Mouse (Mus musculus) heart, embryonic 16.5 days (tissue): ENCODE measurements around the gene Izumo2. TPM values are rescaled to one million over a fixed set of nuclear protein-coding genes. Genes with fewer than 3 reads are reported as not detected.

ENCODE experiments used
- ATAC-seq: fragments of 200-750 bp; cut with Nextera tagmentation; replicated peaks from 2 replicates; pipeline ENCODE4 v1.8.0; 2017; ENCODE audit warnings: moderate number of reproducible peaks; ENCODE audit not compliant: insufficient read depth, low FRiP score; ENCODE audit errors: extremely low read depth
- H3K27ac ChIP-seq: fragments of 300-500 bp; sonication (generic); 2 replicates; pipeline ENCODE4 v1.5.1; 2014; ENCODE audit warnings: mild to moderate bottlenecking, low read length, control low read depth, moderate library complexity
- H3K27me3 ChIP-seq: fragments of 300-500 bp; sonication (generic); 2 replicates; pipeline ENCODE4 v1.6.1; 2014; ENCODE audit warnings: low read length, mixed read lengths; ENCODE audit not compliant: control insufficient read depth, insufficient read depth
- H3K36me3 ChIP-seq: fragments of 300-500 bp; sonication (generic); 2 replicates; pipeline ENCODE4 v1.6.1; 2014; ENCODE audit not compliant: control insufficient read depth, insufficient read depth
- H3K4me1 ChIP-seq: fragments of 300-500 bp; sonication (generic); 2 replicates; pipeline ENCODE4 v1.6.1; 2014; ENCODE audit warnings: low read length, mixed read lengths; ENCODE audit not compliant: control insufficient read depth, insufficient read depth
- H3K4me2 ChIP-seq: fragments of 300-500 bp; sonication (generic); 2 replicates; pipeline ENCODE4 v1.6.1; 2014; ENCODE audit warnings: low read depth, mild to moderate bottlenecking, control low read depth, low read length
- H3K4me3 ChIP-seq: fragments of 300-500 bp; sonication (generic); 2 replicates; pipeline ENCODE4 v1.5.1; 2014; ENCODE audit warnings: mild to moderate bottlenecking, control low read depth, low read length
- H3K9ac ChIP-seq: fragments of 300-500 bp; sonication (generic); 2 replicates; pipeline ENCODE4 v1.6.1; 2014; ENCODE audit warnings: low read length, control low read depth
- H3K9me3 ChIP-seq: fragments of 300-500 bp; sonication (generic); replicated peaks from 2 replicates; pipeline ENCODE4 v1.6.1; 2016; ENCODE audit warnings: low read length; ENCODE audit not compliant: control insufficient read depth
- WGBS: fragments of 180-500 bp; shearing (Covaris S2); extraction: QIAGEN DNeasy Blood & Tissue Kit; methylation state at CpG from one replicate; pipeline ENCODE4 v1.1.7; 2014; 5-methylcytosine and 5-hydroxymethylcytosine counted together
- polyA plus RNA-seq: library from polyadenylated mRNA; unstranded; fragments of >200 nt; fragmentation: Nextera tagmentation; extraction: Ambion mirVana; gene quantifications from 2 replicates; pipeline ENCODE4 v1.2.1, GENCODE M21; 2015

Izumo2 gene
- polyA plus RNA-seq, 1 experiment from 2014 or later = not detected

- 88% methylated on average over 7 of the region's 7 CpGs for WGBS
- Histone ChIP-seq H3K36me3 (no peaks in the 10 kb centered on the region), H3K9me3 (no peaks in the 10 kb centered on the region), H3K4me3 (no peak overlapping the region), H3K4me1 (peaks cover 10% of the 10 kb centered on the region), H3K4me2 (no peak overlapping the region), H3K9ac (no peak overlapping the region), H3K27me3 (no peaks in the 10 kb centered on the region), H3K27ac (no peak overlapping the region)
- ATAC-seq = no peak
These were observed 19.2 kb upstream of the Izumo2 start for GRCm38 (mm10) chr7:44689331-44689730.

- Histone ChIP-seq H3K4me1 (peaks cover 11% of the 10 kb centered on the region), H3K27ac (no peak overlapping the region), H3K27me3 (no peaks in the 10 kb centered on the region), H3K9ac (no peak overlapping the region), H3K4me2 (no peak overlapping the region), H3K4me3 (no peak overlapping the region), H3K36me3 (no peaks in the 10 kb centered on the region), H3K9me3 (no peaks in the 10 kb centered on the region)
- ATAC-seq = no peak
- WGBS = 55% methylated on average over 10 of the region's 10 CpGs
These were observed 14.9 kb upstream of the Izumo2 start for GRCm38 (mm10) chr7:44693427-44694175.

GRCm38 (mm10) chr7:44695223-44695622 is 13.3 kb upstream of the Izumo2 start:
- no peak overlapping the region for H3K9ac ChIP-seq
- WGBS = 81% methylated on average over 4 of the region's 4 CpGs

GRCm38 (mm10) chr7:44697191-44697710 is 11.3 kb upstream of the Izumo2 start:
- WGBS = 6% methylated on average over 20 of the region's 20 CpGs
- Histone ChIP-seq H3K9me3 (no peaks in the 10 kb centered on the region), H3K27me3 (no peaks in the 10 kb centered on the region)

More at GRCm38 (mm10) chr7:44695223-44695622, 13.3 kb upstream of the Izumo2 start:
- Histone ChIP-seq H3K36me3 (no peaks in the 10 kb centered on the region), H3K4me1 (peaks cover 11% of the 10 kb centered on the region), H3K27ac (no peak overlapping the region), H3K4me3 (no peak overlapping the region), H3K4me2 (no peak overlapping the region), H3K9me3 (no peaks in the 10 kb centered on the region), H3K27me3 (no peaks in the 10 kb centered on the region)
- no peak for ATAC-seq

GRCm38 (mm10) chr7:44697980-44698379 is 10.6 kb upstream of the Izumo2 start:
- Histone ChIP-seq H3K4me3 (no peak overlapping the region), H3K36me3 (no peaks in the 10 kb centered on the region), H3K4me1 (peaks cover 11% of the 10 kb centered on the region), H3K4me2 (no peak overlapping the region), H3K9me3 (no peaks in the 10 kb centered on the region), H3K9ac (no peak overlapping the region), H3K27ac (no peak overlapping the region; the same call in 1 of the 2 replicates), H3K27me3 (no peaks in the 10 kb centered on the region)
- 49% methylated on average over 7 of the region's 7 CpGs for WGBS
- ATAC-seq = no peak

More at GRCm38 (mm10) chr7:44697191-44697710, 11.3 kb upstream of the Izumo2 start:
- peak overlapping the region; percentile 75 for H3K27ac ChIP-seq
- H3K4me3 ChIP-seq = no peak overlapping the region
- H3K9ac ChIP-seq = peak overlapping the region; percentile 49
- H3K36me3 ChIP-seq = no peaks in the 10 kb centered on the region
- peaks cover 11% of the 10 kb centered on the region for H3K4me1 ChIP-seq
- peak overlapping the region; percentile 31 for H3K4me2 ChIP-seq
- ATAC-seq = peak; percentile 91

GRCm38 (mm10) chr7:44701921-44702320 is 6.6 kb upstream of the Izumo2 start:
- Histone ChIP-seq H3K9me3 (peaks cover 4% of the 10 kb centered on the region), H3K4me2 (no peak overlapping the region), H3K4me3 (no peak overlapping the region), H3K36me3 (no peaks in the 10 kb centered on the region), H3K9ac (no peak overlapping the region), H3K4me1 (peaks cover 8% of the 10 kb centered on the region), H3K27me3 (no peaks in the 10 kb centered on the region), H3K27ac (no peak overlapping the region)
- 4% methylated on average over 6 of the region's 6 CpGs for whole genome bisulfite sequencing
- no peak for ATAC-seq

- no peak overlapping the region for H3K4me2 ChIP-seq
- no peak for ATAC-seq
- H3K9ac ChIP-seq = no peak overlapping the region
- WGBS = 66% methylated on average over 8 of the region's 8 CpGs
- H3K36me3 ChIP-seq = no peaks in the 10 kb centered on the region
- no peaks in the 10 kb centered on the region for H3K4me1 ChIP-seq
- H3K27me3 ChIP-seq = no peaks in the 10 kb centered on the region
- no peak overlapping the region for H3K4me3 ChIP-seq
- no peak overlapping the region for H3K27ac ChIP-seq
- H3K9me3 ChIP-seq = peaks cover 4% of the 10 kb centered on the region
These were observed 5.6 kb upstream of the Izumo2 start for GRCm38 (mm10) chr7:44702985-44703384.

GRCm38 (mm10) chr7:44704363-44704762 is 4.2 kb upstream of the Izumo2 start:
- Histone ChIP-seq H3K27me3 (no peaks in the 10 kb centered on the region), H3K4me3 (no peak overlapping the region), H3K9me3 (peaks cover 4% of the 10 kb centered on the region), H3K4me2 (no peak overlapping the region), H3K4me1 (no peaks in the 10 kb centered on the region), H3K36me3 (no peaks in the 10 kb centered on the region), H3K9ac (no peak overlapping the region), H3K27ac (no peak overlapping the region)
- no peak for ATAC-seq
- WGBS = 53% methylated on average over 3 of the region's 3 CpGs

GRCm38 (mm10) chr7:44705086-44705485 is 3.5 kb upstream of the Izumo2 start:
- H3K4me3 ChIP-seq = no peak overlapping the region
- peaks cover 4% of the 10 kb centered on the region for H3K9me3 ChIP-seq
- no peak overlapping the region for H3K9ac ChIP-seq
- no peak overlapping the region for H3K27ac ChIP-seq
- WGBS = 82% methylated on average over 4 of the region's 4 CpGs
- no peaks in the 10 kb centered on the region for H3K27me3 ChIP-seq
- no peaks in the 10 kb centered on the region for H3K4me1 ChIP-seq
- H3K4me2 ChIP-seq = no peak overlapping the region
- ATAC-seq = no peak
- no peaks in the 10 kb centered on the region for H3K36me3 ChIP-seq
